Comparison of ENCODE assay signal across 8 mouse cellular contexts in the genomic region with DNA sequence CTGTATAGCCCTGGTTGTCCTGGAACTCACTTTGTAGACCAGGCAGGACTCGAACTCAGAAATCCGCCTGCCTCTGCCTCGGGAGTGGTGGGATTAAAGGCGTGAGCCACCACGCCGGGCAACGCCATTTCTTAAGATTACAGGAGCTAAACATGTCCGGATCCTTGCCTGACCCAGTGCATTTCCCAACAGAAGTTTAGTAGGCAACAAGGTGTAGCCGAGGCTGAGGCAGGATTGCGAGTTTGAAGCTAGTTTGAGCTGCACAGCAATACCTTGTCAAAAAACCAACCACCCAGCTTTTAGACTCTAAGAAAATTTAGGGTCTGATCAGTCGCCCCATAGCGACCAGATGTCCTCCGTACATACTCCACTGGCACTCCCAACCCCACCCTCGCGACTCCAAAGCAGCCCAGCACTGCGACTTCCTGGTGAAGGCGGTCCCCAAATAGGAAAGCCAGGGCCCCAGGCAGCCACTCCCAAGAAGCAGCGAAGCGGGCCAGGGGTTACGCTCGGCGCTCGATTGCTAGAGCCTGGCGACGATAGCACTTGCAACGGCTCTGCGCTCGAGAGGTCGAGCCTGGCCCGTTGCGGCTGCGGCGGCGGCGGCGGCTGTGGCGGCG. TPM values are rescaled to one million over a fixed set of nuclear protein-coding genes. Genes with fewer than 3 reads are reported as not detected.
DNase-seq lines count a peak whose midpoint lies in the region; ATAC-seq and TF ChIP-seq lines count a peak whose summit lies in the region.

Gene Kat14 (plus strand): TSS at position 584 of the 620 bp plus-strand sequence.
Gene Pet117 (plus strand): TSS at position 597 of the 620 bp plus-strand sequence.

- no peaks in the 10 kb centered on the region for H3K4me1 ChIP-seq in ES-Bruce4 (ENCODE audit: control insufficient read depth, insufficient read depth, low read length)
- peaks cover 20% of the 10 kb centered on the region for H3K4me1 ChIP-seq in forebrain, embryonic 12.5 days
- H3K4me1 ChIP-seq in heart, postnatal 0 days (ENCODE audit: control insufficient read depth, insufficient read depth), result peaks cover 9% of the 10 kb centered on the region
- H3K4me1 ChIP-seq in liver, postnatal 0 days (ENCODE audit: insufficient read depth), result peaks cover 16% of the 10 kb centered on the region; the same call in 1 of the 2 replicates
- H3K4me1 ChIP-seq in neural tube, embryonic 14.5 days (ENCODE audit: control insufficient read depth, insufficient read depth, low read length), result 0 out of 2 replicates have a peak, but pooled peaks cover 5% of the 10 kb centered on the region

- ATAC-seq in forebrain, embryonic 12.5 days (ENCODE audit: low FRiP score), result peak; percentile 96
- ATAC-seq in heart, postnatal 0 days (ENCODE audit: insufficient read depth, low read depth), result peak; percentile 93
- ATAC-seq in liver, postnatal 0 days, result peak; percentile 97
- peak; percentile 97 for ATAC-seq in neural tube, embryonic 14.5 days (ENCODE audit: low read depth)

- peak within 1 kb of the TSS; percentile 62 for H3K4me2 ChIP-seq in forebrain, embryonic 12.5 days
- peak within 1 kb of the TSS; percentile 64 for H3K4me2 ChIP-seq in heart, postnatal 0 days (ENCODE audit: low read depth, low read length)
- H3K4me2 ChIP-seq in liver, postnatal 0 days (ENCODE audit: low read depth, low read length), result peak within 1 kb of the TSS; percentile 84
- peak within 1 kb of the TSS; percentile 88 for H3K4me2 ChIP-seq in neural tube, embryonic 14.5 days (ENCODE audit: low read depth, low read length)

- H3K4me3 ChIP-seq in ES-Bruce4 (ENCODE audit: low read depth, low read length), result peak within 1 kb of the TSS; percentile 100
- H3K4me3 ChIP-seq in forebrain, embryonic 12.5 days (replicated peaks), result peak within 1 kb of the TSS; percentile 78
- H3K4me3 ChIP-seq in heart, postnatal 0 days (ENCODE audit: low read depth, low read length), result peak within 1 kb of the TSS; percentile 75
- peak within 1 kb of the TSS; percentile 93 for H3K4me3 ChIP-seq in liver, postnatal 0 days (ENCODE audit: low read depth, low read length)
- peak within 1 kb of the TSS; percentile 91 for H3K4me3 ChIP-seq in neural tube, embryonic 14.5 days (ENCODE audit: low read depth, low read length)

- peak within 1 kb of the TSS; percentile 99 for H3K27ac ChIP-seq in ES-Bruce4 (ENCODE audit: insufficient read depth, low read length)
- peak within 1 kb of the TSS; percentile 93 for H3K27ac ChIP-seq in forebrain, embryonic 12.5 days
- peak within 1 kb of the TSS; percentile 95 for H3K27ac ChIP-seq in heart, postnatal 0 days (ENCODE audit: low read depth)
- H3K27ac ChIP-seq in liver, postnatal 0 days (ENCODE audit: low read depth), result peak within 1 kb of the TSS; percentile 94
- peak within 1 kb of the TSS; percentile 94 for H3K27ac ChIP-seq in neural tube, embryonic 14.5 days (ENCODE audit: low read depth, low read length)

- peak; percentile 71; the same call in 1 of the 2 replicates for TF ChIP-seq EP300 in ES-Bruce4 (IDR thresholded peaks at IDR 0.05; ENCODE audit: insufficient read depth, low read depth, low read length)
- TF ChIP-seq EP300 in heart, postnatal 0 days (IDR thresholded peaks at IDR 0.05; ENCODE audit: low read depth), result 0 out of 2 replicates have a peak, but pooled peaks have one; percentile 59
- no peak for TF ChIP-seq EP300 in liver, postnatal 0 days (IDR thresholded peaks at IDR 0.05; ENCODE audit: low read depth)

- H3K27me3 ChIP-seq in ES-Bruce4 (ENCODE audit: control insufficient read depth, insufficient read depth, low read length, poor library complexity, severe bottlenecking), result no peaks in the 10 kb centered on the region
- no peaks in the 10 kb centered on the region for H3K27me3 ChIP-seq in forebrain, embryonic 12.5 days
- no peaks in the 10 kb centered on the region for H3K27me3 ChIP-seq in heart, postnatal 0 days (ENCODE audit: control insufficient read depth, insufficient read depth, low read length)
- H3K27me3 ChIP-seq in liver, postnatal 0 days (ENCODE audit: insufficient read depth, low read length), result no peaks in the 10 kb centered on the region
- H3K27me3 ChIP-seq in neural tube, embryonic 14.5 days (ENCODE audit: control insufficient read depth, insufficient read depth, low read length), result no peaks in the 10 kb centered on the region

- no peak for TF ChIP-seq CTCF in ES-Bruce4 (IDR thresholded peaks at IDR 0.05; ENCODE audit: low read depth, low read length)
- peak; percentile 4; the same call in 1 of the 2 replicates for TF ChIP-seq CTCF in heart, postnatal 0 days (IDR thresholded peaks at IDR 0.05; ENCODE audit: low read depth)
- no peak for TF ChIP-seq CTCF in liver, postnatal 0 days (IDR thresholded peaks at IDR 0.05; ENCODE audit: low read depth)

- H3K9me3 ChIP-seq in ES-Bruce4 (replicated peaks; ENCODE audit: control insufficient read depth, insufficient read depth, low read length, poor library complexity, severe bottlenecking), result no peaks in the 10 kb centered on the region
- H3K9me3 ChIP-seq in forebrain, embryonic 12.5 days, result no peaks in the 10 kb centered on the region
- no peaks in the 10 kb centered on the region for H3K9me3 ChIP-seq in heart, postnatal 0 days (replicated peaks; ENCODE audit: control insufficient read depth, low read length)
- H3K9me3 ChIP-seq in liver, postnatal 0 days (ENCODE audit: low read length), result no peaks in the 10 kb centered on the region
- H3K9me3 ChIP-seq in neural tube, embryonic 14.5 days (ENCODE audit: control insufficient read depth, low read length), result no peaks in the 10 kb centered on the region

- TF ChIP-seq POLR2A in ES-Bruce4 (IDR thresholded peaks at IDR 0.05; ENCODE audit: insufficient read depth, low read length), result peak; percentile 35

- H3K9ac ChIP-seq in ES-Bruce4 (ENCODE audit: low read depth, poor library complexity, severe bottlenecking), result peak within 1 kb of the TSS; percentile 92
- H3K9ac ChIP-seq in forebrain, embryonic 12.5 days, result peak within 1 kb of the TSS; percentile 81
- H3K9ac ChIP-seq in heart, postnatal 0 days (replicated peaks; ENCODE audit: low read depth, low read length), result peak within 1 kb of the TSS; percentile 81
- peak within 1 kb of the TSS; percentile 83 for H3K9ac ChIP-seq in liver, postnatal 0 days (replicated peaks)
- peak within 1 kb of the TSS; percentile 78 for H3K9ac ChIP-seq in neural tube, embryonic 14.5 days (replicated peaks; ENCODE audit: low read depth, low read length)

- WGBS in forebrain, embryonic 12.5 days, result 7% methylated on average over 38 of the region's 38 CpGs
- 6% methylated on average over 37 of the region's 38 CpGs for WGBS in heart, postnatal 0 days
- 4% methylated on average over 38 of the region's 38 CpGs for WGBS in liver, postnatal 0 days (ENCODE audit: insufficient replicate concordance)
- 7% methylated on average over 38 of the region's 38 CpGs for WGBS in neural tube, embryonic 14.5 days

- peak; percentile 93 for DNase-seq in c-Kit-positive CD71-positive TER-119-positive erythroid progenitor cells, embryonic 14.5 days (ENCODE audit: low spot score)
- DNase-seq in heart, postnatal 0 days (ENCODE audit: low spot score), result peak; percentile 94
- DNase-seq in kidney, postnatal 4 days, result peak; percentile 99
- peak; percentile 96 for DNase-seq in liver, postnatal 0 days
- peak; percentile 96 for DNase-seq in testis, postnatal 10 days (ENCODE audit: low spot score)

- H3K36me3 ChIP-seq in ES-Bruce4 (ENCODE audit: control insufficient read depth, insufficient read depth, low read length, poor library complexity, severe bottlenecking), result peaks cover 8% of the 10 kb centered on the region
- H3K36me3 ChIP-seq in forebrain, embryonic 12.5 days (replicated peaks), result peaks cover 6% of the 10 kb centered on the region
- peaks cover 11% of the 10 kb centered on the region for H3K36me3 ChIP-seq in heart, postnatal 0 days (replicated peaks; ENCODE audit: control insufficient read depth, insufficient read depth, low read length)
- H3K36me3 ChIP-seq in liver, postnatal 0 days (replicated peaks; ENCODE audit: insufficient read depth, low read length), result peaks cover 5% of the 10 kb centered on the region
- peaks cover 2% of the 10 kb centered on the region; the same call in 1 of the 2 replicates for H3K36me3 ChIP-seq in neural tube, embryonic 14.5 days (ENCODE audit: control insufficient read depth, insufficient read depth, low read length)

RNA-seq across cellular contexts. Expression of gene Kat14, which starts in this region (rescaled TPM):
- 40.4 and 42.9 TPM in 2 replicates for polyA plus RNA-seq in ES-Bruce4 (2011; ENCODE audit: insufficient read depth, insufficient read length, low read depth, missing spikeins)
- polyA plus RNA-seq in forebrain, embryonic 12.5 days (2016; fragmentation: Nextera tagmentation; extraction: Ambion mirVana), result 41.2 and 42.9 TPM in 2 replicates
- 13.6 and 25.0 TPM in 2 replicates for total RNA-seq in heart, postnatal 0 days (2014; rRNA removed; ENCODE audit: low replicate concordance)
- 17.9 and 20.2 TPM in 2 replicates for polyA plus RNA-seq in heart, postnatal 0 days (2015; fragmentation: Nextera tagmentation; extraction: Ambion mirVana)
- 10.2 and 12.3 TPM in 2 replicates for polyA plus RNA-seq in liver, postnatal 0 days (2015; fragmentation: Nextera tagmentation; extraction: Ambion mirVana)
- 21.5 and 27.4 TPM in 2 replicates for polyA plus RNA-seq in neural tube, embryonic 14.5 days (2014; fragmentation: Nextera tagmentation; extraction: Ambion mirVana)

RNA-seq across cellular contexts. Expression of gene Pet117, which starts in this region (rescaled TPM):
- polyA plus RNA-seq in ES-Bruce4 (2011; ENCODE audit: insufficient read depth, insufficient read length, low read depth, missing spikeins), result 8.6 and 9.1 TPM in 2 replicates
- 0.49 and 2.3 TPM in 2 replicates for polyA plus RNA-seq in forebrain, embryonic 12.5 days (2016; fragmentation: Nextera tagmentation; extraction: Ambion mirVana)
- not detected in 2 replicates for total RNA-seq in heart, postnatal 0 days (2014; rRNA removed; ENCODE audit: low replicate concordance)
- 2.9 and 3.2 TPM in 2 replicates for polyA plus RNA-seq in heart, postnatal 0 days (2015; fragmentation: Nextera tagmentation; extraction: Ambion mirVana)
- 1.6 and 2.2 TPM in 2 replicates for polyA plus RNA-seq in liver, postnatal 0 days (2015; fragmentation: Nextera tagmentation; extraction: Ambion mirVana)
- not detected in 2 replicates for polyA plus RNA-seq in neural tube, embryonic 14.5 days (2014; fragmentation: Nextera tagmentation; extraction: Ambion mirVana)

Comparison
In these comparisons a context has a peak if more than half of its experiments do, and no peak if none do; other contexts are left out.
1. Peak in every context shown above with its lines: DNase-seq, ATAC-seq, H3K4me3 ChIP-seq and H3K27ac ChIP-seq.